Mouse (Mus musculus) forebrain, postnatal 0 days (tissue): Measurements from ENCODE around the gene C1qb. TPM values are rescaled to one million over a fixed set of nuclear protein-coding genes. Genes with fewer than 3 reads are reported as not detected.
A peak's percentile ranks its signal among the peaks of the same experiment; 100 is the strongest.

Experiments
- ATAC-seq: fragments of 200-750 bp; cut with Nextera tagmentation; 2 replicates; pipeline ENCODE4 v1.8.0; 2017; ENCODE audit warnings: mild to moderate bottlenecking, moderate library complexity
- DNase-seq: peaks from one replicate; pipeline ENCODE4 v3.0.0-alpha.2; 2015
- H3K27ac ChIP-seq: fragments of 300-500 bp; sonication (generic); 2 replicates; pipeline ENCODE4 v1.5.1; 2014; ENCODE audit warnings: low read depth, mild to moderate bottlenecking, antibody characterized with exemption, low read length, moderate library complexity, mixed read lengths
- H3K27me3 ChIP-seq: fragments of 300-500 bp; sonication (generic); 2 replicates; pipeline ENCODE4 v1.6.1; 2014; ENCODE audit warnings: mild to moderate bottlenecking, low read length, mixed read lengths; ENCODE audit not compliant: insufficient read depth
- H3K36me3 ChIP-seq: fragments of 300-500 bp; sonication (generic); 2 replicates; pipeline ENCODE4 v1.6.1; 2014; ENCODE audit warnings: mild to moderate bottlenecking, moderate library complexity; ENCODE audit not compliant: insufficient read depth
- H3K4me1 ChIP-seq: fragments of 300-500 bp; sonication (generic); 2 replicates; pipeline ENCODE4 v1.6.1; 2014; ENCODE audit warnings: antibody characterized with exemption; ENCODE audit not compliant: insufficient read depth
- H3K4me2 ChIP-seq: fragments of 300-500 bp; sonication (generic); 2 replicates; pipeline ENCODE4 v1.6.1; 2014; ENCODE audit warnings: low read depth, mild to moderate bottlenecking, moderate library complexity
- H3K4me3 ChIP-seq: fragments of 300-500 bp; sonication (generic); 2 replicates; pipeline ENCODE4 v1.5.1; 2014; ENCODE audit warnings: low read depth, low read length, mixed read lengths
- H3K9ac ChIP-seq: fragments of 300-500 bp; sonication (generic); 2 replicates; pipeline ENCODE4 v1.6.1; 2014; ENCODE audit warnings: mild to moderate bottlenecking
- H3K9me3 ChIP-seq: fragments of 300-500 bp; sonication (generic); 2 replicates; pipeline ENCODE4 v1.6.1; 2016; ENCODE audit warnings: low read length
- CTCF ChIP-seq: sonication (generic); IDR thresholded peaks from 2 replicates; pipeline ENCODE4 v1.5.1; 2016; ENCODE audit warnings: antibody characterized with exemption, control low read depth, low read depth
- WGBS: fragments of 180-500 bp; shearing (Covaris S2); extraction: QIAGEN DNeasy Blood & Tissue Kit; methylation state at CpG from one replicate; pipeline ENCODE4 v1.1.7; 2014; 5-methylcytosine and 5-hydroxymethylcytosine counted together
- polyA plus RNA-seq: library from polyadenylated mRNA; unstranded; fragments of >200 nt; fragmentation: Nextera tagmentation; extraction: Ambion mirVana; gene quantifications from 2 replicates; pipeline ENCODE4 v1.2.1, GENCODE M21; 2015
- total RNA-seq: library from RNA; depleted of rRNA; stranded (reverse); fragments of >200 nt; gene quantifications from 2 replicates; pipeline ENCODE4 v1.2.3, GENCODE M21; 2014

Gene C1qb
- total and polyA plus RNA-seq, 2 experiments from 2014 or later: 57.1 to 67.4 TPM

GRCm38 (mm10) chr4:136864751-136865470 lies 21.1 kb downstream of the C1qb start:
- Histone ChIP-seq H3K4me1 (peaks cover 7% of the 10 kb centered on the region), H3K36me3 (no peaks in the 10 kb centered on the region), H3K27me3 (no peaks in the 10 kb centered on the region), H3K4me2 (no peak overlapping the region), H3K9me3 (no peaks in the 10 kb centered on the region), H3K27ac (no peak overlapping the region), H3K4me3 (no peak overlapping the region), H3K9ac (no peak overlapping the region)
- no peak for TF ChIP-seq CTCF
- ATAC-seq: peak; percentile 42; the same call in 1 of the 2 replicates
- DNase-seq: peak; percentile 69
- 6% methylated on average over 15 of the region's 15 CpGs for WGBS

- peaks cover 7% of the 10 kb centered on the region for H3K4me1 ChIP-seq
- TF ChIP-seq CTCF: no peak
- H3K36me3 ChIP-seq: no peaks in the 10 kb centered on the region
- no peaks in the 10 kb centered on the region for H3K9me3 ChIP-seq
- ATAC-seq (no peak), DNase-seq (no peak)
- no peak overlapping the region for H3K4me2 ChIP-seq
- H3K27ac ChIP-seq: no peak overlapping the region
- WGBS: 37% methylated on average over 9 of the region's 9 CpGs
- no peak overlapping the region for H3K4me3 ChIP-seq
- H3K9ac ChIP-seq: no peak overlapping the region
- no peaks in the 10 kb centered on the region for H3K27me3 ChIP-seq
Observed at GRCm38 (mm10) chr4:136863517-136863916, 22.5 kb downstream of the C1qb start.

- Histone ChIP-seq H3K4me2 (no peak overlapping the region), H3K9me3 (no peaks in the 10 kb centered on the region), H3K27me3 (no peaks in the 10 kb centered on the region), H3K4me1 (peaks cover 7% of the 10 kb centered on the region), H3K4me3 (no peak overlapping the region), H3K27ac (no peak overlapping the region), H3K9ac (no peak overlapping the region), H3K36me3 (no peaks in the 10 kb centered on the region)
- 87% methylated on average over 2 of the region's 2 CpGs for WGBS
- DNase-seq: no peak
- TF ChIP-seq CTCF: no peak
- ATAC-seq: no peak
Observed at GRCm38 (mm10) chr4:136862411-136862810, 23.6 kb downstream of the C1qb start.

- Histone ChIP-seq H3K9me3 (no peaks in the 10 kb centered on the region), H3K4me2 (no peak overlapping the region), H3K36me3 (no peaks in the 10 kb centered on the region), H3K4me1 (peaks cover 7% of the 10 kb centered on the region), H3K27ac (no peak overlapping the region), H3K9ac (no peak overlapping the region), H3K27me3 (no peaks in the 10 kb centered on the region), H3K4me3 (no peak overlapping the region)
- DNase-seq (no peak), ATAC-seq (peak; percentile 72)
- 7% methylated on average over 17 of the region's 17 CpGs for WGBS
- TF ChIP-seq CTCF: no peak
Observed at GRCm38 (mm10) chr4:136861806-136862205, 24.2 kb downstream of the C1qb start.

- Histone ChIP-seq H3K4me1 (peaks cover 3% of the 10 kb centered on the region), H3K9ac (no peak overlapping the region), H3K27me3 (no peaks in the 10 kb centered on the region), H3K36me3 (no peaks in the 10 kb centered on the region), H3K9me3 (no peaks in the 10 kb centered on the region), H3K4me3 (no peak overlapping the region), H3K4me2 (no peak overlapping the region), H3K27ac (no peak overlapping the region)
- DNase-seq (no peak), ATAC-seq (no peak)
- no peak for TF ChIP-seq CTCF
- WGBS: 87% methylated on average over 7 of the region's 7 CpGs
Observed at GRCm38 (mm10) chr4:136860022-136860421, 26.0 kb downstream of the C1qb start.

GRCm38 (mm10) chr4:136855081-136855480 lies 30.9 kb downstream of the C1qb start:
- DNase-seq (no peak), ATAC-seq (no peak)
- H3K4me3 ChIP-seq: no peak overlapping the region
- H3K4me1 ChIP-seq: no peaks in the 10 kb centered on the region
- no peaks in the 10 kb centered on the region for H3K9me3 ChIP-seq
- no peak overlapping the region for H3K27ac ChIP-seq
- 26% methylated on average over 6 of the region's 6 CpGs for WGBS
- H3K4me2 ChIP-seq: no peak overlapping the region
- no peaks in the 10 kb centered on the region for H3K27me3 ChIP-seq
- H3K36me3 ChIP-seq: no peaks in the 10 kb centered on the region
- H3K9ac ChIP-seq: no peak overlapping the region
- peak; percentile 44 for TF ChIP-seq CTCF

GRCm38 (mm10) chr4:136852989-136853388 lies 33.0 kb downstream of the C1qb start:
- H3K27me3 ChIP-seq: no peaks in the 10 kb centered on the region
- no peak overlapping the region for H3K4me3 ChIP-seq
- H3K9me3 ChIP-seq: no peaks in the 10 kb centered on the region
- TF ChIP-seq CTCF: no peak
- H3K4me2 ChIP-seq: no peak overlapping the region
- no peaks in the 10 kb centered on the region for H3K36me3 ChIP-seq
- H3K27ac ChIP-seq: no peak overlapping the region
- no peak for DNase-seq
- no peak for ATAC-seq
- WGBS: 89% methylated on average over 12 of the region's 12 CpGs
- H3K9ac ChIP-seq: no peak overlapping the region
- no peaks in the 10 kb centered on the region for H3K4me1 ChIP-seq
